Mouse (Mus musculus) gonadal fat pad, adult 2 months (tissue): Measurements from ENCODE around the gene Fes. TPM values are rescaled to one million over a fixed set of nuclear protein-coding genes. Genes with fewer than 3 reads are reported as not detected.

Experiments
- DNase-seq: peaks from one replicate; pipeline ENCODE4 v3.0.0-alpha.2; 2012; ENCODE audit warnings: low read depth
- polyA plus RNA-seq: library from polyadenylated mRNA; depleted of rRNA; stranded (reverse); fragments of >200 nt; gene quantifications from 2 replicates; pipeline ENCODE4 v1.2.3, GENCODE M21; 2012; rRNA removed

Fes gene
- 20.1 and 23.9 TPM in 2 replicates for polyA plus RNA-seq

DNA sequence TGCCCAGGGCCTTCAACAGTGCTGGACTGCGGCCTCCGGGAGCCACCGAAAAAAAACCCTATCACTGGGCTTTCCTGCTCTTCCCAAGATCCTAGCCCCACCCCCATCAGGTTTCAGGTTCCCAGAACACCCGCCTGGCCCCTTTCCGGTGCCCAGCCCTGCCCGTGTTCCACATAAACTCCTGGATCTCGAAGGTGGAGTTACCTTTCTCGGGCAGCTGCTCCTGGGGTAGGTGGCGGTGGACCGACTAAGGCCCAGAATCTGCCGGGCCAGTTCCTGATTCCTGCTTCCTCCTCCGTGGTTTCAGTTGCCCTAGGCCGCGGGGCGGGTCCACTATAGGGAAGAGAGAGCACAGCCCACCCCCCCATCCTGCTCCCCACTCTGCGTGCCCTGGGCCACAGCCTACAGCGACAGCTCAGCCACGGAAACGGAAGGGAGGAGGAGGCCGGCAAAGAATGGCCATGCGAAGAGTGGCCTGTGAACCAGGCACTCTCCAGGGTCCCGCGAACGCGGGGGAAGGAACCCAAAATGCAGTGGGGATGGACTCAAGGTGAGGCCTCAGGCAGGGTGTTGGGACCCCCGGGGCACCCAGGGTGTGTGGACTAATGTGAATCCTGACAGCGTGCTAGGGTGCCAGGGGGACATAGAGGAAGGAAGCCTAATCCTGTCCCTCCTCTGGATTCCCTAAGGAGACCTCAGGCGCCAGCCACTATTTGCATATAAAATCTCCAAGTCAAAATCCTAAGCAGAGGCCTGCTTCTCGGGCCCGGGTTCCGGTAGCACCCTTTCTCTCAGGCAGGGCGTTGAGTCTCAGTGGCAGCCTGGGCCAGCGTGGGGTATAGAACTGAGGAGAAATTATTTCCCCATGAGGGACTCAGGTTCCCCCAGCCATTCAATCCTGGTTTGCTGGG is at the start of gene Fes:
Gene Fes, minus strand, starts transcription at position 314 of the 911 bp plus-strand sequence.
- no peak for DNase-seq

DNA sequence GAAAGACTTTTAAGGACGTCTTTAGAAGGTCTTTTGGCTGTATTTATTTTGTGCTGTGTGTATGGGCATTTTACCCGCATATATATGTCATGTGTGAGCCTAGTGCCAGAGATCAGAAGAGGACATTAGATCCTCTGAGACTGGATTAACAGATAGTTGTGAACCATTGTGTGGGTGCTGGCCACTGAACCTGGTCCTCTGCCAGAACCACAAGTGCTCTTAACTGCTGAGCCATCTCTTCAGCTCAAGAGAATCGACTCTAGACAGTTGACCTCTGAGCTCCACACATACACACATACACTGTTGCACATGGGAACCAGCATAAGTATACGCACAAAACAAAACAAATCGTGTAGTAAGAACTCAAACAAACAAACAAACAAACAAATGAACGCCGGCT is 48.8 kb upstream of the Fes start:
- DNase-seq: no peak

DNA sequence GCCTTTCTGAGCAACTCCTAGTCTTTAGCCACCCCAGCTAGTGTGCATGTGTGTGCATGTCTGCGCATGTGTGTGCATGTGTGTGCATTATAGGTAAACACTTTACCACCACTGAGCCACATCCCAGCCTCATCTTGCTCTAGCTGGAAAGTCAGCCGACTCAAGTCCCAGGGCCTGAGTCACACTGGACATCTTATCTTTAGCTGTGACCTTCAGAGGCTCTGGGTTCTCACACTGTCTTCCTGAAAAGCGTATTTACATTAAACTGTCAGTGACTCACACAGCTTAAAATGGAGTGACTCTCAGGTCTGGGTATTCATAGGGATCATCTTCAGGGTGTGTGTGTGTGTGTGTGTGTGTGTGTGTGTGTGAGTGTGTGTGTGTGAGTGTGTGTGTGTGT is 47.8 kb upstream of the Fes start:
- no peak for DNase-seq

DNA sequence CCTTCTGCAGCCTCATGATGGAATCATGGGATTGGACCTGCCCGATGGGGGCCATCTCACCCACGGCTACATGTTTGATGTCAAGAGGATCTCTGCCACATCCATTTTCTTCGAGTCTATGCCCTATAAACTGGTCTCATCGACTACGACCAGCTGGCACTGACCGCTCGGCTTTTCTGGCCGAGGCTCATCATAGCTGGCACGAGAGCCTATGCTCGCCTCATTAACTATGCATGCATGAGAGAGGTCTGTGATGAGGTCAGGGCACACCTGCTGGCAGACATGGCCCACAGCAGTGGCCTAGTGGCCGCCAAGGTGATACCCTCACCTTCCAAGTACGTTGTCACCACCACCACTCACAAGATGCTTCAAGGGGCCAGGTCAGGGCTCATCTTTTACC is 41.9 kb upstream of the Fes start:
- DNase-seq: no peak

DNA sequence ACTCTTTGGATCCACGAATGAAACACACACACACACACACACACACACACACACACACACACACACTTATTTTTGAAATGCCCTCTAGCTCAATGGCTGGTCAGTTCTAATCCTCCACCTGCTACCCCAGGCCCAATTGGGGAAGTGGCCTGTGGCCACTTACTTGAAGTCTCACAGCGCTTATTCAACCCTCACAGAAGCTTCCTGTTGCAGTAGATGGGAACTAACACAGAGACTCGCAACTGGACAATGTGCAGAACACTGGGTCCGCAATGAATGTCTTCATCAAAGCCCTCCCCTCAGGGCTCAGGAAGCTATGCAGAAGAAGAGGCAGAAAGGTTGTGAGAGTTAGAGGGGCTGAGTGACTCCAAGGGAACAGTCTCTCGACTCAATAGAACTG is 40.0 kb upstream of the Fes start:
- no peak for DNase-seq

DNA sequence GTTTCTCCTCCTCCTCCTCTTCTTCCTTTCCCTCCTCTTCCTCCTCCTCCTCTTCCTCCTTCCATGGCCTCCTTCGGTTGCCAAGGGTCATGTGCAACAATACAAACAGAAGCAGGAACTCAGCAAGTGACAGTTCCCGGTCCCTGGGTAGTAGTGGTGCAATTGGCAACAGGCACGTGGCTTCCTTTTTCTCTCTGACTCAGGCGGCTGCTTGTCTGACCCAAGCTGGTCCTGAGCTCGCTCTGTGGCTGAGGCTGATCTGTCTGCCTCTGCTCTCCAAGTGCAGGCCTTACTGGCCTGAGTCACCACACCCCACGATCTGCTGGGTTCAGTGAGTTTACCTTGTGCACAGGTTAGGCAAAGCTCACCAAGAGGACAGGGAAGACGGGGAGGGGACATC is 38.6 kb upstream of the Fes start:
- no peak for DNase-seq

DNA sequence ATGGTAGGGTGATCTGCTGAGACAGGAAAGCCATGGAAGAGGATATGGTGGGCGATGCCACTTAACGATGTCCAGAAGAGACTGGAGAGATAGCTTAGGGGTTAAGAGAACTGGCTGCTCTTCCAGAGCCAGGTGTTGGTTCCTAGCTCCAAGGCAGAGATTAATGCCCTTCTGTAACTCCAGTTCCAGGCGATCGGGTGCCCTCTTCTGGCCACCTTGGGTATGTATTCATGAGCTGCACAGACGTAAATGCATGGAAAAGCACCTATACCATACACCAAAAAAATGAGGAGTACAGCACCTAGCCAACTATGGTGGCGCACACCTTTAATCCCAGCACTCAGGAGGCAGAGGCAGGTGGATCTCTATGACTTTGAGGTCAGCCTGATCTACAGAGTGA is 37.0 kb upstream of the Fes start:
- no peak for DNase-seq

DNA sequence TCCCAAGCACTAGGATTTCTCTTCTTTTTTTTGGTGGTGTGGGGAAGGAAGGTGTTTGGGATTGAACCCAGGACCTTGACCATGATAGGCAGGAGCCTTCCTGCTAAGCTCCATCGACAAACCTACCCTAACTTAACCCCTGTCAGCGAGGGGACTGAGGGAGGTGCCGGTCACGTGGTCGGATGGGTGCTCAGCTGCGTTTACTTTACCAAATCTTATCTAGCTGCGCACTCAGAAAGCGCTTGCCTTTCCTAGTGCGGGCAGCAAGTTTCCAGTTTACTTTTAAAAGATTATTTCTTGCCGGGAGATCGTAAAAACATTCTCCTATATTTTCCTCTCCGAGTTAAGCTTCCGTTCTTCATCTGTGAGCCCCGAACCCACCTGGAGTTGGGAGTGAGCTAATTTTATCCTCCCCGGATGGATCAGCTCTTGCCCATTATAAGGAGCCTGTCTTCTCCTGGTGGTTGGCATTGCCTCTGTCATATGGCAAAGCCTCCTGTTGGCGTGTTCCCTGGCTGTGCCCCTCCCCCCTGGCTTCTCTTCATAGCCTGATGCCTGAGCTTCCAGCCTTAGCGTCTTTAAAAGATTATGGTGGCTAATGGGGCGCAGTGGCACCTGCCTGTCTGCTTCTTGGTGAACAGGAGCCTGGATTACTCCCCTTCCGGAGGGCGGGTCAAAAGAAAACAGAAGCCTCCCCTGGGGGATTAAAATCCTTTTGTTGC is 35.2 kb upstream of the Fes start:
- DNase-seq: no peak

DNA sequence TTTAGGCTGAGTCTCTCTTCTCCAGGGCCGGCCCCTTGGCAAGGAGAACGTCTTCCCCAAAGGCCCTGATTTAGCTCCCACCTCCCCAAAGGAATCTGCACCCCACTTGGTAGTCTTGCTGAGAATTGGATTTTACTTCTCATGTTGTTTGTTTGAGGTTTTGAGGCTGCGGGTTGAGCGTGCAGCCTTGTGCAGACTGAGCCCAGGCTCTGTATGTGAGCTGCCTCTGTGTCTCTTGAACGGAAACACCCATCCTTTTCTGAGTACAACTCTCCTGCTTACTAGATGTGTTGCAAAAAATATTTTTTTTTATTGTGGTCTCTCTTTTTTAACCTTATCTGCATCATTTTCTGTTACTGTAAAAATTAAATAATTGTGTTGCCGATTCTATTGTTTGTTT is 33.8 kb upstream of the Fes start:
- DNase-seq: no peak

DNA sequence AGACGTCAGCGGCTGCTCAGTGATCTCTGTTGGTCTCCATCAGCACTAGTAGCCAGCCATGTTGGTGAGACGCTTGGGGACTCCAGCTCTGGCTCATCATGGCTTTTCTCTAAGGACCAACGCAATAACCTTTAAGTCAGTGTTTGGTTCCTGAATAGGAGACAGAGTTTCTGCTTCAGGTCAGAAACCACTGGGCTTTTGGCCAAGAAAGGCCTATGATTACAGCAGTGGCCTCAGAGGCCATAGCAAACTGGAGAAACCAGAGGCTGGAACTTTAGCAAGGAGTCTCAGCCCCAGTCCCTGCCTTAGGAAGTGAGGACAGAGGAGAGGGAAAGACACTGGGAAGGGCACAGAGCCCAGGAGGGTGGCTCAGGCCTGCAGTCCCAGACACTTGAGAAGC is 32.8 kb upstream of the Fes start:
- DNase-seq: no peak

DNA sequence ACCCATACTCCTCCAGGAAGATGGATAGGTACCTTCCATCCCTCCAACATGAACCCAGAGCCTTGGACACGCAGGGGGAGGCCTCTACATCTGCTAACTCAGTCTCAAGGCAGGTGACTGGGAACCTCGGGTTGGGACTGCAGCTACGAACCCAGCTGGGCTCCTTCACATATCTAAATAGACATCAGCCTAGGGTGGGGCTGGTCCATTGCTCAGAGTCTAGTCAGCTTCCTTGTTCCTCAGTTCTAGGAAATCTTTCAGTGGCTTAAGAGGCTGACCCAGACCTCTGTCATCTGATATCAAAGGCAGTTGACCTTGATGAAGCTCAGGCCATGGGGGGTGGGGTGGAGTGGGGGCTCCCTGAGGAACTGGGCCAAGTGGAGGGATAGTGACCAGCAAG is 31.5 kb upstream of the Fes start:
- no peak for DNase-seq

DNA sequence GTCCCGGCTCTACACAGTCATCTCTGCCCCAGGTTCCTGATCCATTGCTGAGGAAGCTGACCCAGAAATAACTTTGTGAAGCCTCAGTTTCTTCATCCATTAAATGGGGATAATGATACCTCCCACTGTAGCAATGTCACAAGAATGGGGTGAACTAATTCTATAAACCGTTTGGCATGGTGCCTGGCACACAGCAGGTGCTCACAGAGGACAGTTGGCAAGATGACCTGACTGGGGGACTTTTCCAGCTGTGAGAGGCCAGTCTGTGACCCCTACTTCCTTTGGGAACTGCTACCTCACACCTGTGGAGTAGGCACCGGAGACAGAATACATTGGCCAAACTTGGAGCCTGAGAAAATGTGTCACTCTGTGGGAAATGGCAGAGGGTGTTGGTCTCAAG is 30.3 kb upstream of the Fes start:
- no peak for DNase-seq

DNA sequence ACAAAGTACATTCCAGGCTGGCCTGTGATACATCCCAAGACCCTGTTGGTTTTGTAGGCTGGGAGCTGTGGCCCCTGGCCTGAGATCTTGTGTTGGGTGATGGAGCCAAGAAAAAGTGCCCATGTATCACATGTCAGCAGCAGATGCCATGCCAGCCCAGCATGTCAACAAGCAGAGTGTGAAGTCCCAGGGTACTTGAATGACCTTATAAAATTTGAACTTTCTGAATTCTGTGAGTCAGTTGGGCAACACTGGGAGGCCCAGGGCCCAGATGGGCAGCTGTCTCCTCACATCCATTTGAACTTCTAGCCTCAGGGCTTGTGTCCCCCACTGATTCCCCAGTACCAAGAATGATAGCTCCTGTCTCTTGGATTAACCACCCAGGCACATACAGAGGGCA is 29.9 kb upstream of the Fes start:
- no peak for DNase-seq

DNA sequence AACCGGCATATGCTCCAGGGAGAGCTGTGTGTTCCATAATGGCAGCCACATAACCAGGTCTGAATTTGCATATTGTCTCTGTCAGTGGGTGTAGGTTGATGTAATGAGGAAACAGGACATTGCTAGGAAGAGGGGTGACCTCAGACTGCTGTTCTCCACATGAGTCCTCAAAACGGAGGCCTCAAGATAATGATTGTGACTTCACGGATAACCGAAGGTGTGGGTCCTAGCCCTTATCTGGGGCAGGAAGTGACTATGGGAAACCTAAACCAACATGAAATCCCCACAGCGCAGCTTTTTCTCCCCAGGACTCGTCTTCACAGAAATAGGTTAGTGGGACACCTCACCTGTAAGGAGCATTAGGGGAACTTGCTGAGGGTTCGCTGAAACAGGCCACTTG is 29.2 kb upstream of the Fes start:
- DNase-seq: no peak

DNA sequence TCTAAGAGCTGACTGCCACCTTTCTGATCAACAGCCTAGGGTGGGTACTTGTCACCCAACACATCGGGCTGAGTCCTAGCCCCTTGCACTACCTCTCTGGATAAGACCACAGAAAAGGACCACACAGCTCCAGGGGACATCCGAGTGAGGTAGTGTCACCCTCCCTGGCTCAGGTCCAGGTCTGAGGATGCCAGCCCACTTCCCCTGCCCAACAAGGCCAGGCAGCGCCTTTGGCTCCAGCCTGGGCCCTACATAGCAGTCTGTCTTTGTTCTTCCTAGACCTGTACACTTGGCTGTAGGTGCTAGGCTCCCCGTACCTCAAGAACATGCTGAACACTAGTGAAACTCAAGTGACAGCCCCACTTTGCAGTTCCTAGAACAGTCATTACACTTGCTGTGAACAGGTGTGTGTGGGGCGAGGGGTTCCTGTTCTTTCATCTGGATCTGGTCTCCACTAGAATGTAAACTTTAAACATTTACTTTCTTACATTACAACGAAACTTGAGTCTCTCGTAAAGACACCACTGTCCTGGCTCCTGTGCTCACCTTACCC is 26.6 kb upstream of the Fes start:
- no peak for DNase-seq

DNA sequence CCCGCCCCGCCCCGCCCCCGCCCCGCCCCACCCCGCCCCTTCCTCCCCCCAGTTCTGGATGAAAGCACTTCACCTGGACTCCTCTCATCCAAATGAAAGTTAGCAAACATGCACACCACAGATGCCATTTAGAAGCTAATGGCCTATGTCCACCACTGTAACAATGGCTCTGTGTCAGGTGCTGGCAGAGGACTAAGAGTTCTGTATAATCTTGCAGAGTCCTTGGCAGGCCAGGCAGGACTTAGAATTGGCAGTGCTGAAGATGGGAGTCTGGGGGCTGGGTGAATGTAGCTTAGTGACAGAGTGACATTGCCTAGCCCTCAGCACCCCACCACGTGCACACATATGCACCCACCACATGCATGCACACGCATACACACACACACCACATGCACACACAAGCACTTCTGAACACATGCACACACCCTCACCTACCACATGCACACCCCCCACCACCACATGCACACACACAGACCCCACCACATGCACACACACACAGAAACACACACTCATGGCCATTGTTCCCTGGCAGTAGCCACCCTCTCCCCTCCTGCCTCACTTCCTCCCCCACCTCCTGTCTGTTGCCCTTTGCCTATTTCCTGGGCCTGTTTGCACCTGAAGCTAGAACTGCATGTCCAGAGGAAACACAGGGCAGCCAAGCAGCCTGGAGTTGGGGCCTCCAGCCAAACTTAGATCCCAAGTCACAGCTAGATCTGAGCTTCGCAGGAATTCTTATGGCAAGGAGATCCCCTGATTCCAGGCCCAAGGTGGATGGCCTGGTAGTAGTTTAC is 26.0 kb upstream of the Fes start:
- no peak for DNase-seq

DNA sequence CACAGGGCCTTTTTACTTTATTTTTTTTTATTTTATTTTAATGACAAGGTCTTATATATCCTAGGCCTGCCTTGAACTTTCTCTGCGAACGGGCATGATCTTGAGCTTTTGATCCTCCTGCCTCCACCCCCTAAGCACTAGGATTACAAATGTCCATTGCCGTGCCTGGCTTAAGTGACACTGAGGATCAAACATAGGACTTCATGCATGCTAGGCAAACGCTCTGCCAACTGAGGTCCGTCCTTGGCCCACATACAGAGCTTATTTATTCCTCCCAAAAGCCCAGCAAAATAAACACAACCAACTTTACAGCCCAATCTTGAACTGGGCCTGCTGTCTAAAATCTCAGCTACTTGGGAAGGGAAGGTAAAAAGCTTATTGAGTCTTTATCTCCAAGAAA is 25.0 kb upstream of the Fes start:
- DNase-seq: no peak

DNA sequence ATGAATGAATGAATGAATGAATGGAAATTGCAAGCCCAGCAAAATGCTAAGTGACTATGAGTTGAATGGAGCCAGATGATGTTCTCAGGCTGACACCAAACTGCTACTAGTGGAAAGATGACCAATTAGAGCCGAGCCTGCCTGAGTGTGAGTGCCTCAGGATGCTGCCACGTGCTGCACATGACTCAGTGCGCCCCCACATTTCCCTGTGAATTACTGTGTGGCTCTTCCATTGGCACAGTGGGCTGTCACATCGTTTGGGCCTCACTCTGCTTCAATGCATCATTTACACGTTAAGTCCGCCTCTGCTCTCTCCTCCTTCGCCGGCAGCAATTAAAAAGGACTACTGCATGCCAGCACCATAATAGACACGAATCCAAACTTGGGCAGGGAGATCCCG is 24.5 kb upstream of the Fes start:
- DNase-seq: no peak

DNA sequence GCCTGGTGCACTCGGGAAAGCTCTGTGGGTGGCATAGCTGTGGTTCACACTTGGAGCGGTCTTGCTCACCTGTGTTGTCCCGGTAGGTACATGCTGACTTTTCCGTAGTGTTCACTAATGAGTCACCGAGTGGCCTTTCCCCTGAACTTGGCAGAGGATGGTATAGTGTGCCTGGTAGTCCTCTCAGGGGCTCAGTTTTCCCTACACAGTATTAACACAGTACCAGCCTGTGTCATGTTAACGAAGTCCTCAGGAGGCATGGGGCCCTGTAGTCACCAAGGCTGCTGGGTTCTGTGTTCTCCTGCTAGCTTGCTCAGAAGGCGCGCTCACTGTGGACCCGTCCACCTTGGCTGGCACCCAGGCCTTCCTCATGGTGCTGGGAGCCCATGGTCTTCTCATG is 22.6 kb upstream of the Fes start:
- no peak for DNase-seq

DNA sequence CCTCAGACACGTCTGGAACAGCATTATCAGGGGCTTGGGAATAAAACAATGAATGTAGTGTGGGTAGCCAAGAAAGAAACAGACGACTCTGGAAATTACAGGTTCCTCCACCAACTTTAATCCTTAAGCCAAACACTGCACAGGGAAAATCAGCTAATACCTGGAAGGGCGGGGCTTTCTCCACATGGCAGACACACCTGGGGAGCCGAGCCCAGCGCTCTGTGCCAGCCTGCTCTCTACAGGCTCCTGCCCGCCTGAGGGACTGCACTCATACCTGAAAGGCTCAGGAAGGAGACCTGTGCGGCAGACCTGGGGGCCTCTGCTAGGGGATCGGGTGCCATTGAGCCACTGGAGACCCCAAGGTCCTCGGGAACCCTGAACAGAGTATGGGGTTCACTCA is 20.0 kb upstream of the Fes start:
- DNase-seq: no peak

DNA sequence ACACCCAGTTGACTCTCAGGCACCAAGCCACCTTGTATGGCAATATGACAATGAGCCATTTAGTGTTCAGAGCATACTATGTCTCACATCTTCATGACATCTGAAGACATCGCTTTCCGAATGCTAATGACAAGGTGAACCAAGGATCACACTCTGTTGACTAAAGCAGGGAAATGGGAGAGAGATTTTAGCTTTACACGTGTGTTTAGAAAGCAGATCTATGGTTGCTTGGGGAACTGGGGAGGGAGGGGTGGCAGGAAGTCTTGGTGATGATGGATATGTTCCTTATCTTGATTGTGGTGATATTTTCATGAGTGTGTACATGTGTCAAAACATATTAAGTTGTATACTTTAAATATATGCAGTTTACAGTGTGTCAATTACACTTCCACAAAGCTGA is 18.4 kb upstream of the Fes start:
- DNase-seq: no peak

DNA sequence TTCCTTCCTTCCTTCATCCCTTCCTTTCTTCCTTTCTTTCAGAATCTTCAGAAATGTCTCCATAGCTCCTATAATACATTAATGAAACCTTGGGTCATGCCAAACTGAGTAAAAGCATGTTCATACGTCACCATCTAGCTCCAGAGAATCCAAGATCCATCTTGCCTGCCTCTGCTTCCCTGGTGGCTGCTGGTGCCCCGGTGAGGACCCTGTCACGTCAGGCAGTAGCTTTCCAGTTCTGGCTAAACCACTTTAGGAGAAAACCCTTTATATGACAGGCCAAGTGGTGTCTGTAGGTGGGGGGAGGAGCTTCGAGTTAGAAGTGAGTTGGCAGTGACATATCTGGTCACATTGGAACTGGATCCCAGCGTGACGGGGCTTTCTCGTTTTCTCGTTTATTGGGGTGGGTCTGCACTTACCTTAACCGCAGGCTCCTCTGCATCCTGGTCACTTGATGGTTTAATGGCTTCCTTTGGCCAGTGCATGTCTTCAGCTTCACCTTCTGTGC is 17.5 kb upstream of the Fes start, which contains the start of gene Furin:
Gene Furin, minus strand, starts transcription at position 249 of the 508 bp plus-strand sequence.
- DNase-seq: no peak
